Mouse (Mus musculus) lung, postnatal 0 days (tissue): ENCODE data around the gene Hmgb3.

ENCODE experiments used
- CTCF ChIP-seq: IDR thresholded peaks from 2 replicates; pipeline ENCODE4 v1.5.1; 2016; ENCODE audit warnings: antibody characterized with exemption, mild to moderate bottlenecking
- EP300 ChIP-seq: IDR thresholded peaks from 2 replicates; pipeline ENCODE4 v1.6.1; 2016; ENCODE audit warnings: antibody characterized with exemption, mild to moderate bottlenecking, control low read depth

DNA sequence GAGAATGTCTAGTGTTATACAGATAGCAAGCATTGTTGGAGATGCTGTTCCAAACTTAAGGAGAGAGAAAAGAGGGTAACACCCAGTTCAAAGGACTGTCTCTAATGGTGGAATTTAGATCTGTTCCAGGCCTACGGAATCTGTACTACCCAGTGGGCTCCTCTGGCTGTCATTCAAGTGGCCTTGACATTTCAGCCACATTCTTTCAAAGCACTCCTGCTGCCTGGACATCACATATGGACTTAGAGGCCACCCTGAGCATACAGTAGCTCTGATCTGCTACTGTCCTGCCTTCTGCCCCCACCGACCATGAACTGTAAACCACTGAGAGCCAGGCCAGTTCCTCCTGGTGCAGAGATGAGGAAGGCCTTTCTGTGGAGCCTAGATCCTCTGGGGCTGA, 17.9 kb upstream of the Hmgb3 start:
- TF ChIP-seq CTCF (no peak), EP300 (no peak)
